Mouse (Mus musculus) olfactory bulb, adult 2 months (tissue): ENCODE data around the gene Pdcd2.
"Not testable (repeated sequence)": the region's sequence is repeated elsewhere in the genome, so short reads cannot be mapped to it uniquely, and the experiment has no call there.

Source experiments
- CTCF ChIP-seq: fragments of 200-500 bp; IDR thresholded peaks from 2 replicates; pipeline ENCODE4 v1.5.1; 2012; ENCODE audit warnings: low read depth, mild to moderate bottlenecking, low read length, moderate library complexity; ENCODE audit not compliant: insufficient read depth
- POLR2A ChIP-seq: fragments of 200-500 bp; IDR thresholded peaks from 2 replicates; pipeline ENCODE4 v1.6.1; 2012; ENCODE audit warnings: mild to moderate bottlenecking, low read depth, low read length, moderate library complexity; ENCODE audit not compliant: insufficient read depth

- not testable (repeated sequence) for TF ChIP-seq CTCF, POLR2A
Observed at GRCm38 (mm10) chr17:15543868-15544267, 16.8 kb upstream of the Pdcd2 start.
